Mouse (Mus musculus): ENCODE measurements at regions not wholly inside any gene's neighbourhood (a gene's known extent, or its start where the extent isn't known, plus 50 kb on each side); places are given as distances from the start of the nearest gene placed in this dataset.

GRCm38 (mm10) chr14:29862032-29862431 is 106.1 kb upstream of the Selenok start:
- Histone ChIP-seq H3K36me3 (replicated peaks; ENCODE audit: control insufficient read depth, insufficient read depth) (no peaks in the 10 kb centered on the region), H3K27me3 (ENCODE audit: control insufficient read depth, insufficient read depth, low read length) (no peaks in the 10 kb centered on the region), H3K9me3 (ENCODE audit: control insufficient read depth, low read length) (no peaks in the 10 kb centered on the region), H3K27ac (no peak overlapping the region), H3K4me2 (replicated peaks) (no peak overlapping the region), H3K4me3 (replicated peaks; ENCODE audit: low read length) (no peak overlapping the region), H3K9ac (no peak overlapping the region), H3K4me1 (replicated peaks; ENCODE audit: control insufficient read depth, insufficient read depth, low read length) (no peaks in the 10 kb centered on the region)
- DNase-seq (ENCODE audit: low spot score) (no peak), ATAC-seq (ENCODE audit: low FRiP score) (no peak)
- WGBS = 100% methylated on average over 1 of the region's 1 CpGs

GRCm38 (mm10) chr14:29866455-29867275 is 101.4 kb upstream of the Selenok start:
- DNase-seq (ENCODE audit: low spot score) (no peak), ATAC-seq (ENCODE audit: low FRiP score) (no peak)
- no peaks in the 10 kb centered on the region for H3K4me1 ChIP-seq (replicated peaks; ENCODE audit: control insufficient read depth, insufficient read depth, low read length)
- H3K4me3 ChIP-seq (replicated peaks; ENCODE audit: low read length) = no peak overlapping the region
- no peak overlapping the region for H3K9ac ChIP-seq
- H3K9me3 ChIP-seq (ENCODE audit: control insufficient read depth, low read length) = no peaks in the 10 kb centered on the region
- H3K36me3 ChIP-seq (replicated peaks; ENCODE audit: control insufficient read depth, insufficient read depth) = no peaks in the 10 kb centered on the region
- no peaks in the 10 kb centered on the region for H3K27me3 ChIP-seq (ENCODE audit: control insufficient read depth, insufficient read depth, low read length)
- WGBS = 92% methylated on average over 7 of the region's 7 CpGs
- no peak overlapping the region for H3K4me2 ChIP-seq (replicated peaks)
- H3K27ac ChIP-seq = no peak overlapping the region

GRCm38 (mm10) chr14:29867311-29867710 is 100.8 kb upstream of the Selenok start:
- H3K4me2 ChIP-seq (replicated peaks) = no peak overlapping the region
- no peak overlapping the region for H3K9ac ChIP-seq
- no peak for ATAC-seq (ENCODE audit: low FRiP score)
- no peaks in the 10 kb centered on the region for H3K27me3 ChIP-seq (ENCODE audit: control insufficient read depth, insufficient read depth, low read length)
- H3K36me3 ChIP-seq (replicated peaks; ENCODE audit: control insufficient read depth, insufficient read depth) = no peaks in the 10 kb centered on the region
- H3K27ac ChIP-seq = no peak overlapping the region
- WGBS = 83% methylated on average over 6 of the region's 6 CpGs
- H3K4me1 ChIP-seq (replicated peaks; ENCODE audit: control insufficient read depth, insufficient read depth, low read length) = no peaks in the 10 kb centered on the region
- no peak for DNase-seq (ENCODE audit: low spot score)
- no peak overlapping the region for H3K4me3 ChIP-seq (replicated peaks; ENCODE audit: low read length)
- no peaks in the 10 kb centered on the region for H3K9me3 ChIP-seq (ENCODE audit: control insufficient read depth, low read length)

- H3K4me1 ChIP-seq (replicated peaks; ENCODE audit: control insufficient read depth, insufficient read depth, low read length) = no peaks in the 10 kb centered on the region
- no peaks in the 10 kb centered on the region for H3K36me3 ChIP-seq (replicated peaks; ENCODE audit: control insufficient read depth, insufficient read depth)
- WGBS = 93% methylated on average over 9 of the region's 9 CpGs
- H3K4me2 ChIP-seq (replicated peaks) = no peak overlapping the region
- no peaks in the 10 kb centered on the region for H3K27me3 ChIP-seq (ENCODE audit: control insufficient read depth, insufficient read depth, low read length)
- no peaks in the 10 kb centered on the region for H3K9me3 ChIP-seq (ENCODE audit: control insufficient read depth, low read length)
- DNase-seq (ENCODE audit: low spot score) (no peak), ATAC-seq (ENCODE audit: low FRiP score) (no peak)
- H3K9ac ChIP-seq = no peak overlapping the region
- H3K4me3 ChIP-seq (replicated peaks; ENCODE audit: low read length) = no peak overlapping the region
- no peak overlapping the region for H3K27ac ChIP-seq
These were observed 98.2 kb upstream of the Selenok start for GRCm38 (mm10) chr14:29869930-29870329.

GRCm38 (mm10) chr14:29876668-29877067 is 91.4 kb upstream of the Selenok start:
- 90% methylated on average over 4 of the region's 4 CpGs for WGBS

GRCm38 (mm10) chr14:29877671-29878422 is 90.3 kb upstream of the Selenok start:
- Histone ChIP-seq H3K36me3 (replicated peaks; ENCODE audit: control insufficient read depth, insufficient read depth) (no peaks in the 10 kb centered on the region), H3K9ac (no peak overlapping the region), H3K27ac (no peak overlapping the region), H3K27me3 (ENCODE audit: control insufficient read depth, insufficient read depth, low read length) (no peaks in the 10 kb centered on the region), H3K9me3 (ENCODE audit: control insufficient read depth, low read length) (no peaks in the 10 kb centered on the region), H3K4me3 (replicated peaks; ENCODE audit: low read length) (no peak overlapping the region), H3K4me2 (replicated peaks) (no peak overlapping the region), H3K4me1 (replicated peaks; ENCODE audit: control insufficient read depth, insufficient read depth, low read length) (no peaks in the 10 kb centered on the region)
- 83% methylated on average over 11 of the region's 11 CpGs for WGBS
- DNase-seq (ENCODE audit: low spot score) = no peak
- ATAC-seq (ENCODE audit: low FRiP score) = no peak

More at GRCm38 (mm10) chr14:29876668-29877067, 91.4 kb upstream of the Selenok start:
- H3K9ac ChIP-seq = no peak overlapping the region
- H3K4me2 ChIP-seq (replicated peaks) = no peak overlapping the region
- H3K27me3 ChIP-seq (ENCODE audit: control insufficient read depth, insufficient read depth, low read length) = no peaks in the 10 kb centered on the region
- DNase-seq (ENCODE audit: low spot score) = no peak
- ATAC-seq (ENCODE audit: low FRiP score) = no peak
- no peaks in the 10 kb centered on the region for H3K4me1 ChIP-seq (replicated peaks; ENCODE audit: control insufficient read depth, insufficient read depth, low read length)
- no peaks in the 10 kb centered on the region for H3K36me3 ChIP-seq (replicated peaks; ENCODE audit: control insufficient read depth, insufficient read depth)
- H3K27ac ChIP-seq = no peak overlapping the region
- H3K9me3 ChIP-seq (ENCODE audit: control insufficient read depth, low read length) = no peaks in the 10 kb centered on the region
- no peak overlapping the region for H3K4me3 ChIP-seq (replicated peaks; ENCODE audit: low read length)

GRCm38 (mm10) chr14:29878423-29878800 is 89.7 kb upstream of the Selenok start:
- 84% methylated on average over 7 of the region's 7 CpGs for WGBS
- H3K4me1 ChIP-seq (replicated peaks; ENCODE audit: control insufficient read depth, insufficient read depth, low read length) = no peaks in the 10 kb centered on the region
- no peak overlapping the region for H3K27ac ChIP-seq
- H3K9me3 ChIP-seq (ENCODE audit: control insufficient read depth, low read length) = no peaks in the 10 kb centered on the region
- H3K4me3 ChIP-seq (replicated peaks; ENCODE audit: low read length) = no peak overlapping the region
- DNase-seq (ENCODE audit: low spot score) = no peak
- no peaks in the 10 kb centered on the region for H3K36me3 ChIP-seq (replicated peaks; ENCODE audit: control insufficient read depth, insufficient read depth)
- no peak for ATAC-seq (ENCODE audit: low FRiP score)
- no peak overlapping the region for H3K4me2 ChIP-seq (replicated peaks)
- H3K9ac ChIP-seq = no peak overlapping the region
- no peaks in the 10 kb centered on the region for H3K27me3 ChIP-seq (ENCODE audit: control insufficient read depth, insufficient read depth, low read length)

GRCm38 (mm10) chr14:29879283-29879682 is 88.8 kb upstream of the Selenok start:
- WGBS = 87% methylated on average over 3 of the region's 3 CpGs
- H3K27me3 ChIP-seq (ENCODE audit: control insufficient read depth, insufficient read depth, low read length) = no peaks in the 10 kb centered on the region
- ATAC-seq (ENCODE audit: low FRiP score) = no peak
- H3K27ac ChIP-seq = no peak overlapping the region
- H3K4me3 ChIP-seq (replicated peaks; ENCODE audit: low read length) = no peak overlapping the region
- no peak overlapping the region for H3K4me2 ChIP-seq (replicated peaks)
- no peak overlapping the region for H3K9ac ChIP-seq
- no peaks in the 10 kb centered on the region for H3K36me3 ChIP-seq (replicated peaks; ENCODE audit: control insufficient read depth, insufficient read depth)
- DNase-seq (ENCODE audit: low spot score) = no peak
- H3K4me1 ChIP-seq (replicated peaks; ENCODE audit: control insufficient read depth, insufficient read depth, low read length) = no peaks in the 10 kb centered on the region
- H3K9me3 ChIP-seq (ENCODE audit: control insufficient read depth, low read length) = no peaks in the 10 kb centered on the region

- H3K27me3 ChIP-seq (ENCODE audit: control insufficient read depth, insufficient read depth, low read length) = no peaks in the 10 kb centered on the region
- H3K4me1 ChIP-seq (replicated peaks; ENCODE audit: control insufficient read depth, insufficient read depth, low read length) = no peaks in the 10 kb centered on the region
- H3K36me3 ChIP-seq (replicated peaks; ENCODE audit: control insufficient read depth, insufficient read depth) = no peaks in the 10 kb centered on the region
- no peak overlapping the region for H3K27ac ChIP-seq
- H3K9ac ChIP-seq = no peak overlapping the region
- 77% methylated on average over 11 of the region's 11 CpGs for WGBS
- H3K4me2 ChIP-seq (replicated peaks) = no peak overlapping the region
- DNase-seq (ENCODE audit: low spot score) (no peak), ATAC-seq (ENCODE audit: low FRiP score) (no peak)
- H3K4me3 ChIP-seq (replicated peaks; ENCODE audit: low read length) = no peak overlapping the region
- H3K9me3 ChIP-seq (ENCODE audit: control insufficient read depth, low read length) = no peaks in the 10 kb centered on the region
These were observed 85.3 kb upstream of the Selenok start for GRCm38 (mm10) chr14:29882666-29883344.

All from hindbrain, embryonic 14.5 days (tissue).